Mouse (Mus musculus) gastrocnemius, postnatal 14 days (tissue): Measurements from ENCODE around the gene Ccdc149. TPM values are rescaled to one million over a fixed set of nuclear protein-coding genes. Genes with fewer than 3 reads are reported as not detected.

Experiments used
- DNase-seq: peaks from one replicate; pipeline ENCODE4 v3.0.0; 2021; ENCODE audit warnings: mixed read lengths
- intact Hi-C: fragments of 180-260 bp; cut with DNase I; formaldehyde crosslinking; loops from one replicate; pipeline ENCODE4 v1.15.1; 2025; ENCODE audit warnings: low total_unique reads
- total RNA-seq, 2 experiments: library from RNA; stranded (reverse); gene quantifications; 2 replicates each; pipeline ENCODE4 v1.2.3; 2021

The Ccdc149 gene
- total RNA-seq, 2 experiments from 2014 or later: 2.2 to 2.6 TPM

DNA sequence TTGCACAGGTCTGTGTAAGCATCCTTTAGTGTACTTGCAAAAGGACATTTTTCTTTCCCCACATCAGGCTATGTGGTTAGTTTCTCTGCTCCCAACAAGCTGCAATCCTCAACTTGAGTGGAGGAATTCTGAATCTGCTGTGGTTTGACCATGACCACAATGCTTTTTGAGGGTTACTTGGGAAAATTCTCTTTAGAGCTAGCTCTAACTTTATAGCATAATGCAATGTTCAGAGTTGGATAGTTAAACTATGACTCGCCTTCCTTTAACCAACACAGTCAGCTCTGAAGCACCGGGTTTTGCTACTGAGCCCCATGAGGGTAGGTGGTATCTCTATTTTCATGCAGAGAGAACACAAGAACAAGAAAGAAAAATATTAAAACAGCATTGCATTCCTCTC lies 119.8 kb downstream of the Ccdc149 start:
- intact Hi-C loops: no loop called here

DNA sequence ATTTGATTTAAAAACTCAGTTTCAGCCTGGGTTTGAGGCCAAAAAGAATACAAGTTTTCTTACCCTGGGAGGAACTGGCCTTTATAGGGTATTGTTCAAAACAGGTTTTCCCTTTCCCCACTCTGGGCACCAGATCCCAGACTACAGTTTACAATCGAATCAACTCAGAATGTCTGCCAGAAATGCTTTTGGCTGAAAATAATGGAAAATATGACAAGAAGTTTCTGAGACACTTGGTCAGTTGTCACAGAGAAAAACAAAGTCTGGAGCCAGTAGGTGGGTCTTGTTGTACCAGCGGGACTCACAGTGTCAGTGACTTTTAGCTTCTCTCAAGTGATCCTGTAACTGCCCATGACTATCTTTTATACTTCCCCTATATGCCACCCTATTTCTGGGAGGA lies 120.9 kb downstream of the Ccdc149 start:
- intact Hi-C loops: no loop called here
- DNase-seq: no peak

More for the DNA sequence above, 119.8 kb downstream of the Ccdc149 start:
- no peak for DNase-seq

GRCm38 (mm10) chr5:52346890-52347289 lies 124.4 kb downstream of the Ccdc149 start:
- no peak for DNase-seq
- intact Hi-C loops: no loop called here

- intact Hi-C loops: no loop called here
- no peak for DNase-seq
These were observed 132.2 kb downstream of the Ccdc149 start for GRCm38 (mm10) chr5:52339134-52339533.

GRCm38 (mm10) chr5:52335590-52335989 lies 135.7 kb downstream of the Ccdc149 start:
- intact Hi-C loops: no loop called here
- no peak for DNase-seq

GRCm38 (mm10) chr5:52332120-52332519 lies 139.2 kb downstream of the Ccdc149 start:
- DNase-seq: no peak
- intact Hi-C loops: no loop called here

Other genes starting within 250 kb of the Ccdc149 start
- 1 to 10 TPM; 7.2 to 7.3 TPM for gene Sod3, start 107.7 kb downstream of the Ccdc149 start, total RNA-seq
- gene Lgi2, start 94.9 kb upstream of the Ccdc149 start, total RNA-seq: 1 to 10 TPM; 2.6 to 3.5 TPM
- 1 to 10 TPM; 5.6 to 5.9 TPM for gene Sepsecs, start 198.2 kb upstream of the Ccdc149 start, total RNA-seq